Mouse (Mus musculus): Measurements from ENCODE around the gene Myo9b.

DNA sequence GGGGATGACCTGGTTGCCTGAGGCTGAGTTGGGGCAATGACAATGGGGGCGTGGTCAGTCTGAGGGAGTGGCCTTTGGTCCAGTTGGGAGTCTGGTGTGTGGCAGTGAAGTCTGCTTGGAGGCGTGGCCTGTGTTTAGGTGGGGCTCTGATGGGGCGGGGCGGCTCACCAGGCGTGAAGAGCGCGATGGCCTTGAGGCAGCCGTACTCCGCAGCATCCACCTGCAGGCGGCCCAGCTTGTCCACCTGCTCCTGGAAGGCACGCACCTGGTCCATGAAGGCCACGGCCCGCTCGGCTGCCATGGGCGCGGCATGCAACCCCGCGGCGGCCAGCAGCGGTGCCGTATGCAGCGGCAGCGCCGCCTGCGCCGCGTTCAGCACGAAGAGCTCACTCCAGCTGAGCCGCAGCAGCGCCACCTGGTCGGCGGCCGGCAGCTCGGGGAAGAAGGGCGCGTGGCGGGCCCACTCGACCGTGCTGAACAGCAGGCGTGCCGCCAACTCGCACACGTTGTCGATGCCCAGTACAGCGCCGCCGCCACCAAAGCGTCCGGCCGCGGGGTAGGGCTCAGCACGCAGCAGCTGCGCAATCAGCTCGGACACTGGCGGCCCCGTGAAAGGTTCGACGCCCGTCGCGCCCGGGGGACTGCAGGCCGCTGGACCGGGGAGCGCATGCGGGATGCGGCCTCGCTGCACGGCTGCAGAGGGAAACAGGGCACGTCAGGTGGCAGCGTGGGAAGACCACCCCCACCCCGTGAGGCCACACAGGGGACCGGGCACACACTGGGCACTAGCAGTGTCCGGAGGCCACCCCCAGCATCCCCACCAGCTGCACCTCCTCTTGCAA lies 103.3 kb downstream of the Myo9b start:
- TF ChIP-seq POLR2A (IDR thresholded peaks at IDR 0.05; ENCODE audit: extremely low read depth, insufficient read depth, low read length) (no peak), CTCF (IDR thresholded peaks at IDR 0.05; ENCODE audit: low read depth, low read length) (peak; percentile 19; the same call in 1 of the 2 replicates)
